21 mouse cellular contexts compared by ENCODE assay signal in the genomic region with DNA sequence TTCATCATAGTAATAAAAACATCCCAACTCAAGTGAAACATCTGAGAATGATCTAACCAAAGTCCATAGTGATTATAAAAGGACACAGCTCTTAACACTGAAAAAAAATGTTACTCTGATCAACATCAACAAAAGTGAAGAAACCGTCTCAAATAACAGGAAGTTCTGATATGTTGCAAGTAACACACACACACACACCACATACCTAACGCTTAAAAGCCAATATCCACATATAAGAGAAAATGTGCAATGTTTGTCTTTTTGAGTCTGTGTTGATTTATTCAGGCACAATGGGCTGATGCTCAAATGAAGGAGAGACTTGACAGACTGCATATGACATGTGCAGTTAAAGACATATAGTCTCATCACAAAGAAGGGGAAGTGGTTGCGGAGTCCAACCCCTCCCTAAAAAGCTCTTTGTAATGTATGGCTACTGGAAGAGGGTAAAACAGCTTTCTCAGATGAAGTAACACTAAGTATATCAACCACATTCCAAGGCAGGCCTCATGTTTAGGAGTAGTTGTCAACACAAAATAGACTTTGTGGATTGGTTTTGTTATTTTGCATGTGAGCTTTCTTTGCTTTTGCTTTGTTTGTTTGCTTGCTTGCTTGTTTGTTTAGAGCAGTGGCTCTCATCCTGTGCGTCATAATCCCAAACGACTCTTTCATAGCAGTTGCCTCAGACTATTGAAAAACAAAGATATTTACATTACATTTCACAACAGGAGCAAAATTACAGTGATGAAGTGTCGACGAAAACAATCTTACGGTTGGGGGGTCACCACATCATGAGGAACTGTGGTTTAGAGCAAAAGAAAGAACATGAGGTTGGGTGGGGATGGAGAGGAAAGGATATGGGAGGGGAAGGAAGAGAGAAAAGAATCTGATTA. TPM values are rescaled to one million over a fixed set of nuclear protein-coding genes. Genes with fewer than 3 reads are reported as not detected.
A peak's percentile ranks its signal among the peaks of the same experiment; 100 is the strongest.
DNase-seq lines count a peak whose midpoint lies in the region; ATAC-seq and TF ChIP-seq lines count a peak whose summit lies in the region.
"Had no signal": no experiment of that assay in that cellular context is flagged by ENCODE, and none has a peak within 500 bp of the region (broad histone marks: within the 10 kb centered on the region; RNA-seq: fewer than 3 reads in every experiment).

No protein-coding gene starts in this region.

- peaks cover 5% of the 10 kb centered on the region; the same call in 1 of the 2 replicates for H3K79me2 ChIP-seq in liver, adult 2 months (ENCODE audit: control insufficient read depth, insufficient read depth, low read length)

- no peaks in the 10 kb centered on the region; the same call in 1 of the 2 replicates for H3K4me1 ChIP-seq in liver, adult 2 months (ENCODE audit: control insufficient read depth, insufficient read depth, low read length)
- H3K4me1 ChIP-seq in spleen, adult 2 months (ENCODE audit: control insufficient read depth, insufficient read depth, insufficient read length): peaks cover 10% of the 10 kb centered on the region
- H3K4me1 ChIP-seq: forebrain, embryonic 15.5 days; heart, embryonic 15.5 days; hindbrain, embryonic 10.5 days; limb, embryonic 13.5 days; midbrain, embryonic 10.5 days; neural tube, embryonic 12.5 days had no signal

- H3K4me3 ChIP-seq in liver, adult 2 months (ENCODE audit: insufficient read depth, low read depth, low read length): no peak overlapping the region
- H3K4me3 ChIP-seq in spleen, adult 2 months (ENCODE audit: extremely low read depth, insufficient read depth, insufficient read length): no peak overlapping the region
- H3K4me3 ChIP-seq: forebrain, embryonic 15.5 days; heart, embryonic 15.5 days; hindbrain, embryonic 10.5 days; limb, embryonic 13.5 days; midbrain, embryonic 10.5 days; neural tube, embryonic 12.5 days had no signal

- 36% methylated on average over 8 of the region's 8 CpGs for WGBS in liver, adult 2 months
- 33% methylated on average over 8 of the region's 8 CpGs for WGBS in spleen, adult 2 months

- TF ChIP-seq CTCF in liver, adult 2 months (IDR thresholded peaks at IDR 0.05; ENCODE audit: low read depth, low read length): no peak
- no peak for TF ChIP-seq CTCF in spleen, adult 2 months (IDR thresholded peaks at IDR 0.05; ENCODE audit: extremely low read depth, insufficient read depth, insufficient read length, insufficient replicate concordance)

- H3K36me3 ChIP-seq in liver, adult 2 months (ENCODE audit: control insufficient read depth, insufficient read depth, low read length): peaks cover 3% of the 10 kb centered on the region; the same call in 1 of the 2 replicates
- peaks cover 2% of the 10 kb centered on the region for H3K36me3 ChIP-seq in spleen, adult 2 months (ENCODE audit: control insufficient read depth, insufficient read depth, low read length)
- no peaks in the 10 kb centered on the region for H3K36me3 ChIP-seq in splenic B cell, adult 2 months (ENCODE audit: control insufficient read depth, insufficient read depth, low read length, poor library complexity, severe bottlenecking)
- H3K36me3 ChIP-seq: forebrain, embryonic 15.5 days; heart, embryonic 15.5 days; hindbrain, embryonic 10.5 days; limb, embryonic 13.5 days; midbrain, embryonic 10.5 days; neural tube, embryonic 12.5 days had no signal

- peak; percentile 80 to 89; a peak in 3 of 4 replicates for ATAC-seq in hematopoietic stem cell, adult 5-6 weeks (replicated peaks in 1 of 2; ENCODE audit: insufficient read depth in 1 of 2, low FRiP score in 2 of 2, low TSS enrichment in 1 of 2, low read depth in 1 of 2, poor library complexity in 2 of 2, severe bottlenecking in 2 of 2)
- ATAC-seq: forebrain, embryonic 15.5 days; hindbrain, postnatal 0 days had no signal

- no peak overlapping the region for H3K27ac ChIP-seq in liver, adult 2 months (replicated peaks; ENCODE audit: insufficient read depth, low read depth, low read length)
- peak overlapping the region; percentile 41; the same call in 1 of the 2 replicates for H3K27ac ChIP-seq in spleen, adult 2 months (ENCODE audit: insufficient read depth, low read length)
- H3K27ac ChIP-seq: forebrain, embryonic 15.5 days; heart, embryonic 15.5 days; hindbrain, embryonic 10.5 days; hindbrain, postnatal 0 days; kidney, postnatal 0 days; limb, embryonic 13.5 days; midbrain, embryonic 10.5 days; neural tube, embryonic 12.5 days had no signal

- H3K27me3 ChIP-seq in liver, adult 2 months (ENCODE audit: control insufficient read depth, insufficient read depth, low read length): no peaks in the 10 kb centered on the region
- H3K27me3 ChIP-seq in spleen, adult 2 months (ENCODE audit: control insufficient read depth, insufficient read depth, low read length): no peaks in the 10 kb centered on the region
- H3K27me3 ChIP-seq in splenic B cell, adult 2 months (ENCODE audit: control insufficient read depth, insufficient read depth, low read length, poor library complexity, severe bottlenecking): no peaks in the 10 kb centered on the region
- H3K27me3 ChIP-seq: forebrain, embryonic 15.5 days; heart, embryonic 15.5 days; limb, embryonic 13.5 days; neural tube, embryonic 12.5 days had no signal

- H3K9ac ChIP-seq in liver, adult 2 months (ENCODE audit: low read depth, low read length): no peak overlapping the region
- H3K9ac ChIP-seq: forebrain, embryonic 15.5 days; heart, embryonic 15.5 days; limb, embryonic 13.5 days; neural tube, embryonic 12.5 days had no signal

- no peak for TF ChIP-seq POLR2A in liver, adult 2 months (IDR thresholded peaks at IDR 0.05; ENCODE audit: extremely low read depth, insufficient read depth, low read length)
- TF ChIP-seq POLR2A in spleen, adult 2 months (IDR thresholded peaks at IDR 0.05; ENCODE audit: low read depth, low read length): no peak

- peak; percentile 28 for DNase-seq in liver, adult 2 months (ENCODE audit: extremely low read depth, low read depth, low spot score)
- no peak for DNase-seq in liver
- DNase-seq in spleen, adult 2 months (ENCODE audit: low read depth in 1 of 2, low spot score in 2 of 2): peak; percentile 14 to 45
- no peak for DNase-seq in spleen, postnatal 4 days (ENCODE audit: low spot score in 2 of 2)
- peak; percentile 53 for DNase-seq in splenic B cell, adult 2 months (ENCODE audit: low read depth, low spot score)
- no peak for DNase-seq in right cerebral cortex, postnatal 36 days (ENCODE audit: low spot score in 2 of 2)
- DNase-seq in ovary, postnatal 36 days (ENCODE audit: low spot score): no peak
- DNase-seq: adrenal gland, adult 8-10 months; cerebellum, postnatal 10 days; gastrocnemius, postnatal 25 days; kidney, adult 11 months; thymus, postnatal 36 days had no signal

RNA-seq across cellular contexts. Expression of a gene that starts 45.4 kb away (rescaled TPM):
- total RNA-seq in liver, adult 2 months (2014; rRNA removed): 11.8 and 16.7 TPM in 2 replicates
- polyA plus RNA-seq in liver, adult 2 months (2012; rRNA removed): 3.5 and 5.4 TPM in 2 replicates
- polyA plus RNA-seq in spleen, adult 2 months (2012; rRNA removed): 3.4 and 4.4 TPM in 2 replicates
- 14.5 and 22.6 TPM in 2 replicates for total RNA-seq in hematopoietic stem cell, adult 5-6 weeks (2017)

Comparison
In these comparisons a context has a peak if more than half of its experiments do, and no peak if none do; other contexts are left out.
1. DNase-seq: peak in liver, adult 2 months (single experiment), spleen, adult 2 months (2 of 2) and splenic B cell, adult 2 months (single experiment); none in liver (single experiment), spleen, postnatal 4 days (0 of 2), right cerebral cortex, postnatal 36 days (0 of 2) and ovary, postnatal 36 days (single experiment).